Mouse (Mus musculus): ENCODE results near the gene Phldb2.

Gene Phldb2

DNA sequence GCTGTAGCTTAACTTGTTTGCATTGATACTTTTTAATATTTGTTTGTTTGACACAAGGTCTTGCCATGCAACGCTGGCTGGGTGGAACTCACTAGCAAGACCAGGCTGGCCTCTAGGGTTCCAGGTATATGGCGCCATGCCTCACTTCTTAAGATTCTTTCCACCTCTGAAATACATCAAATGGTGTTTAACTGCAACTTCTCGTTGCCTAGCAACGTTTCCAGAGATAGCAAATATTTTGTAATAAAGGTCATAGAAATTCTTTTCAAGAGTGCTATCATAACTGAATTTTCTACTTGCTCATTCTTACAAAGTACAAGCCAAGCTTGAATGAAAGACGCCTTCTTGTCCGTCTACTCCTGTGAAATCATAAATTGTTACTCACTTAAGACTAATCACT lies 165.7 kb downstream of the Phldb2 start:
- no peak for DNase-seq

DNA sequence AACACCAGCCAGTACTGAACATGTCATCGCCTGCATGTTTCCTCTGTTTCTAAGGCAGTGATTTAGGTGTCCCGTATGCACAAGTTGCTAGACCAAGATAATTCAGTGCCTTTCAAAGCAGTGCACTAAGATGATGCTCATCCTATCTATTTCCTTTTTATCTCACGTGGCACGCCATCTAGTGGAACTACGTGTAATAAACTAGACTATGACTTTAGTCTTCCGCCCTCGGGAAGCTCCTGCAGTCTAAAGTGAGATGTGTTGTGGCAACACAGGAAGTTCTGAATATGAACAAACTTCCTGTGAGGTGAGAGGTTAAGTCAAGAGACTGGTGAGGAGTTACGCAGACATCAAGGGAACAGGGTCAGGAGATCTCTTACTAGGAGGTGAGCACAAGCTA lies 166.8 kb downstream of the Phldb2 start:
- peak; percentile 30 for DNase-seq

DNA sequence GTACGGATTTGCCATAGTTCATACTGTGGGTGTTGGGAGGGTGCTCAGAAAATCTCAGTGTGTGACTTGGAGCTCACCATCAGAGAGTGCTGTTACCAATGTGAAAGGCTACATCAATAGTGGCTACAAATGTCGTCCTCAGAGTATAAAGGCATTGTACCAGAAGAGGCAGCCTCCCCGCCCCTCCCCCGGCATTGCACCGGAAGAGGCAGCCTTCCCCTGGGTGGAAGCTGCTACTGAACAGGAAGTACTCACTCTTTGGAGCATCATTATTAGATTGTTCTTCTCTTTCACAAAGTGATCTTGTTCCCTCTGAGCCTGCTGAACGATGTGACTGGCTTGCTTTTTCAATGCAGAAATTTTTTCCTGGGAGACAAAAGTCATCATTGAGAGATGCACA lies 173.4 kb downstream of the Phldb2 start:
- no peak for DNase-seq

DNA sequence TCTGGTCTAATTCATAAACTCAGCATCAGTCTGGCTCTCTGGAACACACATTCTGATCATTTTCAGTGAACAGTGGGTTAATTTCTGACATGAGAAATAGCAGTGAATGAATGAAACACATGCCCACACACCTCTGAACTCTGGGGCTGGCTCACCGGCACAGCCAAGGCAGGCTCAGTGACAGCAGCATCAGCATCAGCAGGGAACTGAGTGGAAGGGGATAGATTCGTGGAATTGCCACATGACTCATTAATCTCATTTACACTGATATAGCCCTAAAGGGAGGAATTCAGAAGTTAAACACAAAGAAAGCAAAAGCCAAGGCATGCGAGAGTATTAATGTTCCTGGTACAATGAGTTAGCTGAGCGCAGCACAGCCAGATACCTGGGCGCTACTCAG lies 178.6 kb downstream of the Phldb2 start:
- DNase-seq: no peak

DNA sequence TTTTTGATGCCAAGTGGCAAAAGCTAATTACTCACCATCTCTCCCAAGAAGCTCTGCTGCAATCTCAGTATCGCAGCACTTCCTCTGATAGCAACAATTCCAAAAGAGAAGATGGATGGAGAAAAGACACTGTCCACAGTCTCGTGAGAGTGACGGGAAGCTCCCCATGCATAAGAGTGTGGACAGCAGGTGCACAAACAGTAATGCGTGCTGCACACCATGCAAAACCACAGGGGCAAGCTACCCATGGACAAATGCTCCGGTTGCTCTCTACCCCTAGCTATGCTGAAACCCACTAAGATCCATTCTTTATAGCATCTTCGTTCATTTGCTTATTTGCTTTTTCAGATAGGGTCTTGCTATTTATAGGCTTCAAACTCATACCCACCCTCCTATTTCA lies 182.5 kb downstream of the Phldb2 start:
- no peak for DNase-seq

DNA sequence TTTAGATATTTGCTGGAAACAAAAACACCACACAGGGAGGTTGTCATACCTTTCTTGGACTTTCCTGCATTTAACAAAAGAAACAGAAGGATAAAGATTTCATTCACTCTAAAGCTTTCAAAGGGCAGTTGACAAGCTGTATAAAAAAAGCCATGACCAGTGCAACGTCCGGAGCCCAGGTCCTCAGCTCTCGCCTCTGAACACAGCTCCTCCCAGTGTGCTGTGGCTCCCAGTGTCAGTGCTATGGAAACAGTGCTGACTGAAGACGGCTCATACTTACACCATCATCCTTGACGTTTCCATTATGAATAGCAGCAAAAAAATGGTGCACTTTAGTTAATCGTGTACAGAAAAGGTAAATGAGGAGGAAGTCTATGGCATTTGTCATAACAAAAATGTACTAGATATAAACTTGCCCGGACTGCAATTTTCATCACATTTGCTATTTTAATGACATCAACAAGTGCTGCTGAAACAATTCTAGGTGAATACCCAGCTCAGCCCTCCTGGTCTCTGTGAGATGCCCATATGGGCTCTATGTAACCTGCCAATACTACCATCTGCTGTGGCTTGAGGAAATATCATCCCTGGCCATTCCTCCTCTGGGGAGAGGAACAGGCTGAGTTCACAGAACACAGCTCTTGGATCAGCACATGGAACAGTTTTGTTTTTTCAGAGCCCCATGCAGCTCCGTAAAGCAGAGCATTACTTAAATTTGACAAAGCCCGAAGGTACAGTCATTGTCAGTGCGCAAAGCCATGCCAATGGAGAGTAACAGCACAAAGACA lies 185.4 kb downstream of the Phldb2 start:
- peak; percentile 32 for DNase-seq

DNA sequence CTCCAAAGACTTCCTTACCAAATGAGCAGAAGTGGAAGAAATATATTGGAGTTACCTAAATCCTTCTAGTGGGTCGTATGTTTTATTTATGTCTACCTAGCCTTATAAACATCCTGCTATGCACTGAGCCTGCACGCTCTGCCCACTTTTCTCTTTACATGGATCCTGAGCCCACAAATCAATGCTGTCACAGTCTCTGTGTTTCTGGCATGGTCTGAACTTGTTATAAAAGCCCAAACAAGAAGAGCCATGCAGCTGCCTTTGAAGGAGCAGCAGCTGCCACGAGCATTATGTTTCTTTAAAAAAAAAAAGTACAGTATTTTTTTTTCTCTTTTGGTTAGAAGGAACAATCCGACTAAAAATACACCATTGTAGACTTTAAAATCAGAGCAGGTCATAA lies 186.0 kb downstream of the Phldb2 start:
- no peak for DNase-seq

DNA sequence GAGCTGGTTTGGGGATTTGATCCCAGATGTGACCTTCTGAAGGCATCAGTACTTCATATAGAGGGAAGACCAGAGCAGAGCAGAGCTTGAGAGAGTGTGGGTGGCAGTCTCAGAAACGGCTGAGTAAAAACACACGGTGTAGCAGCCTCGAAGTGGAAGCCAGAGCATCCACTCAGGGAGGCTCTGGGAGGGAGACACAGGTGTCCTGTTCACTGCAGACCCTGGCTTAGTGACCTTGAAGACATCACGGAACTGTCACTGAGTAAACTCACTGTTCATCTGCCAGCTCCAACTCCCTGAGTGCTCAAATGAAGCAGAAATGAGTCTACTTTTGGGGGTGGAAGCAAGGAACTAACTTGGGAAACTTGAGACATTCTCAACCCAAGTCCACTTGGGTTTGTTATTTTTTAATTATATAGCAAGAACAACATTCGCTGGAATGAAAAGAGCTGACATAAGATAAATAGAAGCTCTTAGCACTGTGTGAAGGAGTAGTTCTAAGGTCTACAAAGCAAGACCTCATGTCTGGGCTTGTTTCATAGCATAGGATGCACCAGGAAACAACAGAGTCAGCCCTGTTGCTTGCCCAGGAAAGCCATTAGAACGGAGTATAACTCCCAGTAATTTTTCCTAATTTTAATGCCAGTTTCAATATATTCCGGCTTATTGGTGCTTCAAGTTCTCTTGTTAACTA lies 187.4 kb downstream of the Phldb2 start:
- DNase-seq: no peak

DNA sequence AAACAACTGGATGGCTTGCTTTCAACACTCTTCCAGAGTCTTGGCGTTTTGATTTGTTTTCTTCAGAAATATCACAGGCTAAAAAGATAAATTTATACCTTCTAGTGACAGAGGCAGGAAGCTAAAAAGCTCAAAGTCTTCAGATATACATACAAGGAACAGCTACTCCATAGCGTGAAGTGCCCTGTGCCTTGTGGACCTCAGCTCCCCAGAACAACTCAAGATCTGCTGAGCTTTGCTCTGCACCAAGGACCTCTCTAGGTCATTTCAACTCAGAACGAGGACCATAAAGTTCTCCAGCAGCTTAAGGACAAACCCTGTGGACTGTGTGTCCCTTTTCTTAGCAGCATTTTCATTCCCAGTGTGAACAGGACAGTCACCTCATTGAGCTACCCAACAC lies 188.3 kb downstream of the Phldb2 start:
- DNase-seq: no peak

DNA sequence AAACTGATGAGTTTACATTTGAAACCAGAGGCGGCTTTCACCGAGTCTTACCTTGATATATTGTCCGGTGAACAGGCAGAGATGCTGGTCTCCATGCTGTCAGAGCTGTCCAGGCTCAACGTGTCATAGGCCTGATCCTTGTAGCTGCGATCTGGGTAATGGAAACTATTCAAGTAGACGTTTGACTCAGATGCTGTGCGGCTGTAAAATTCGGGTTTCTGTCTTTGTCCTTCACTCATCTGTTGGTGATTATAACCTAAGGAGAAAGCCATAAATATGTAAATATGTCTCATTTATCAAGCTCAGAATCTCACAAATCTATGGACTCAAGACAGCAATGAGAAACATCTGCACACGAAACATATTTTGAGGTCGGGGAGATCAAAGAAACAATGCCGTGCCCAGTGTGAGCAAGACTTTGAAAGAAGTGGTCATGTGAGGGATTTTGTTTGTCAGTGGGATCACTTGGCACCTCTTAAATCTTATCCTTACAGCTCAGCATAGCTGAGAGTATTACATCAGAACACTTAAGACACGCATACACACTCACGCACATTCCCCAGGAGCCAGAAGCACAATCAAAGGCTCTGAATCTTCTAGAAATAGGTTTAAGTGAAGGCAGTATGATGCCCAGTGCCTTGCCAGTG lies 190.4 kb downstream of the Phldb2 start:
- no peak for DNase-seq

DNA sequence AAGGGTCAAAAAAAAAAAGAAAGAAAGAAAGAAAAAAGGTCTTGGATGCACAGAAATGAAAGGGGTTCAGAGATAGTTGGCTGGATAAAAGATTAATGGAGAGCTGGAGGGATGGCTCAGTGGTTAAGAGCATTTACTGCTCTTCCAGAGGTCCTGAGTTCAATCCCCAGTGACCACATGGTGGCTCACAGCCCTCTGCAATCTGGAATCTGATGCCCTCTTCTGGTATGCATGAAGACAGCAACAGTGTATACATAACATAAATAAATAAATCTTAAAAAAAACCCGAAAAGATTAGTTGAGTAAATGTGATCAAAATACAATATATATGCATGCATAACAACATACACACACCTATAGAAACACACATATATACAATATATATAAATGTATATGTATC lies 192.0 kb downstream of the Phldb2 start:
- DNase-seq: no peak

DNA sequence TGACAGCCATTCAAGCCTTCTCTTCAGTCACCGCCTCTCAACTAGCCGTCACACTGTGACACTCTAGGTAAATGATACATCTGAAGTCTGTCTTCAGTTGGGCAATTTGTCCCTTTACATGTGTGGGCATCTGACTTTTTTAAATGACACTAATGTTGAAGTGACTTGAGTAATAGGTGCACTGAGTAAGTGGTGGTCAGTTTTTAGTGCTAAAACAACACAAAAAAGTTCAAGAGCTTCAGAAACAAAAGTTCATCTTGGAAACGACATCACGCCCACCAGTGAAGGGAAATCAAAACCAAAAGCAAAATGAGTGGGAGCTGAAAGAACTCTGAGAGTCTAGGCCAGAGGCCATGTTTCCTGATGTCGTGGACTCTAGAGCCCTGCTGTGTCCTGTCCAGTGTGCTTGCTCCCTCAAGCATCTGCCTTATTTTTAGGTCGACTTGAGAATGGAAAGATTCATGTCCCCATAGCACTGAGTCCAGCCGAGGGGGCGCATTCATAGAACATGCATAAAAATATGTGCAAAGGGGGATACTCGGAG lies 194.6 kb downstream of the Phldb2 start:
- DNase-seq: no peak

DNA sequence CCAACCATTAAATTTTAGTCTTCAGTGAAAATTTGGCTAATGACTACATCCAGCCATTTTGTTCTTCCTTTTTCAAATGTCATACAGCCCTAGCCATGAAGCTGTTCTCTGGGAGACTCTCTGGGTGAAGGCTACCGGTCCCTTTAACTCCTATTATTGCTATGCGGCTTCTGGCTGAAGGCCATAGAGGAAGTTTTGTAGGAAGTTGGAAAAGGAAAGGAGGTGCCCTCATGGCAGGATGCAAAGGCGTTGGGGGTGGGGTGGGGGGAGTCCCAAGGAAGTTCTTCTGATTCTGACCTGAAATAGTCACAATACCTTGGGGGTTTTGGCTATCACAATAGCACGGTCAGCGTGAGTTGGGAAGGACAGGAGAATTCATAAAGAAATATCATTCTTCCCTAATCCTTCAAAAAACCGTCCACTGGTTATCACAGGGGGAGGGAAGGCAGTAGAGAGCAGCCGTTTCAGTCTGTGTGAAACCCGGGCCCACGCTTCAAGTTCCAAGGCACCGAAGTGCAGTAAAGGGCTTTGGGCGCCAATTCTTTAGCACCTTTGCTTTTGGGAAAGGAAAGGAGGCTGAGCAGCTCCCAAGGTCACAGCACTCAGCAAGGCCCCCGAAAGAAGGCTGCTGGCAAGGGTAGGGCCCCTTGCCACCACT lies 195.8 kb downstream of the Phldb2 start:
- DNase-seq: peak; percentile 81

DNA sequence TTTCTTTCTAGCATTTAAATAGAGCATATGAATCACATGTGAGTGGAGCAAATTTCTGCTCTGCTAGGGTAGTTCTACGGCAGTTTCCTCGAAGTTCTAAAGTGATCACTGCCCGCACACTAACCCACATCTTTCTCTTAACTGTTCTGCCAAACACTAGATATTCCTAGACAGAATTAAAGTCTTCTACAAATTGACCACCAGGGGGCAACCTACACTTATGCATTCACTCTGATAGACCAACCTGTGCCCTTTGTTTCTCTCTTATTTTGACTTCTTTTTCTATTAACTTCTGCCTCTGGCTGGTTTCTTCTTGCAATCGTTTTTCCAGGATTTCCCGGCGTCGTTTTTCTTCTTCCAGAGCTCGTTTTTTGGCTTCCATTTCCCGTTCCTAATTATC lies 196.5 kb downstream of the Phldb2 start:
- DNase-seq: peak; percentile 50

DNA sequence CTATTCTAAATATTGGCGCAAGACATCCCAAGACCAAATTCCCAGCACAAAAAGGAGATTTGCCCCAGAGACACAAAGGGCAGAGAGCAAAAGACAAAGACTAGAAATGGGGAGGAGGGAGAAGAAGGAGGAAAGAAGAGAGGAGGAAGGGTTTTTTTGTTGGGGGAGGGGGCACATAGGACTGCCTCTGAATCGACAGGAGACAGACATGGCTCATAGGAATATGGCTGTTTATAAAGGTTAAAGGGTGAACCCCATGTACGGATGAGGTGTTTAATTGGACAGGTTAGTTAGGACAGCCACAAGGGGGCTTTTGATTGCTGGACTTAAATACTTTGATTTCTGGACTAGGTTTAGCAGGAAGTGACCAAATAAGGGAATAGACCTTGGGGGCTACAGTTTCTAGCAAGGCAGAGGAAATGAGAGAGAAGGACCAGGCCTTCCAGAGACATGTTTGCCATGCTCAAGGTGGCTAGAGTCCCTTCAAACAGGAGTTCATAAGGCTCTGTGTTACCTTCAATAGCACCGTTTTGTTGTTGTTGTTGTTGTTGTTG lies 209.7 kb downstream of the Phldb2 start:
- no peak for DNase-seq

DNA sequence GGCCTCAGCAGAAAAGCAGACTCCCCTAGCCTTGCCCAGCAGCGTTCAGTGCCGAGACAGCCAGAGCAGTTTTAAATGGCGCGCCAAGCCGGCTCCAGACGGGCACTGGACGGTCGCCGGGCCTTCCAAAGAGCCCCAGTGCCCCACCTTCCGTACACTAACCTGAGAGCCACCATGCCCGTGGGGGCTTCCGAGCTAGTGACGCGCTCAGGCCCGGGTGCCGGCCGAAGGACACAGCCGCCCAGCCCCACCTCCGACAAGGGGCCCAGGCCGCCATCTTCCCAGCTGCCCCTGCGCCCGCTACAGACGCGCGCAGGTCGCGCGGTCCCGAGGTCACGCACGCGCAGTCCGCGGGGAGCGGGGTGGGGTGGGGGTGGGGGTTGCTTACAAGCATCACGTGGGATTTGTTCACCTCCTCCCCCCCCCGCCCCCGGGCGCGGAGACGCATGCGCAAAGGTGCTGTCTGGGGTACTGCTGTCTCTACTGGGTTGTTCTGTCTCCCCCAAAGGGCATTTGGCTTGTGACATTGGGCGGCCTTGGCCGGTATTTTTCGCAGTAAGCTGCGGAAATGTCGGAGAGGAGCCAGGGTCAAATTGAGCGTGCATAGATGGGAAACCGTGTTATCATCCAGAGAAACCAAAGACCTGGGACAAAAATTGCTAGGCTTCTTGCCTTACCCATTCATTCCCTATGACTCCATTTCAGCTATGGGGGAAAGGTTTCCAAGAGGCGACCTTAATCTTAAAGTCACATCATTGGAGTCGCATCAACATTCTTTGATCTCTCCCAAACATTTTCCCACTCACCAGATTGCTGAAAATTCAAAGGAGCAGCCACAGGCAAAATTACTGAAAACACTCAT lies 210.6 kb downstream of the Phldb2 start, which contains the start of gene Abhd10:
TSS of gene Abhd10 (minus strand) at position 341 of the 862 bp plus-strand sequence.
- DNase-seq: peak; percentile 98

DNA sequence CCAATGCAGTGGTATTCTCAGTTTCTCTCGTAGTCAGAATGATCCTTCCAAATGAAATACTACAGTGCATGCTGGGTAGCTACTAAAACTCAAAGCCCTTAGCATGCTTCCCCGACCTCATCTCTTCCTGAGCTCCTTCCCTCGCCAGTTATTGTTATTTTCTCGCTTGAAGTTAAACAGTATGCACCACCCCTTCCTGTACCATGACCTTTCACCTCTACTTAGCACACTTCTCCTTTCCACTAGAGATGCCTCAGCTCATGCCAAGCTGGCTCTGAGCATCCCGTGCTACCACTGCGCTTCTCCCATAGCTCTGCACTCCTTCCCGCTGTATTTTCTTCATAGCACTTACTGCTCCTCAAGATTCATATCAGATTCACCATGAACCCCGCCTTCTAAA lies 215.5 kb downstream of the Phldb2 start:
- no peak for DNase-seq

DNA sequence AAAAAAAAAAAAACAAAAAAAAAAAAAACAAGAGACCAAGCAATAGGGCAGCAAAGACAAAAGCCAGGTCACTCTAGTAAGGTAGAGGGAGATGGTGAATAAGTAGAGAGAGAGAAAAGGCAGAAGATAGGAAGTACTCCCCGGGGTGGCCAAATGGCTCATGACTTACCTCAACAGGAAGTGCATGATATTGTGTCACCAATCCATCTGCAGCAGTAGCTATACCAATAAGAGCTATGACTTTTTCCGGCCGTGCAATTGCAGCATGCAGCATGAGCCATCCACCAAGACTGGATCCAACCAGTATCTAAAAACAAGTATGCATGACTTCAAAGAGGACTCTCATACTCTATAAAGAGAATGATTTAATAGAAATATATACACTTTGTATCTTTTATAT lies 216.7 kb downstream of the Phldb2 start:
- no peak for DNase-seq

DNA sequence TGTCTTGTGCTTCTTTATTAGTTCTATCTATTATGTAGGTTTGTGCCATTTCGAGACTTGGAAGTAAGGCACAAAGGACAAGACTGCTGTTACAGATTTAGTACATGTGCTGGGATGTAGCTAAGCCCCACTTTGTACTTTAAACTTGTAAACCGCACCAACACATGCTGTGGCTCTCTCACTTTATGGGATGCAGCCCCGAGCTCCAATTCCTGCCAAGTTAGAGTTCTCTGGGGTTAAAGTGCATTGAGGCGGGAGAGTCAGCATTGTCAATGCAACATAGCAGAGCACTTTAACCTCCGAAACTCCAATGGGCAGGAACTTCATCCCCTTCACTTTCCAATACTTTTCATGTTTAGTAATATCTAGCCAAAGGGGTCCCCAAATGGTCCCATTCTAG lies 224.2 kb downstream of the Phldb2 start:
- peak; percentile 32 for DNase-seq

DNA sequence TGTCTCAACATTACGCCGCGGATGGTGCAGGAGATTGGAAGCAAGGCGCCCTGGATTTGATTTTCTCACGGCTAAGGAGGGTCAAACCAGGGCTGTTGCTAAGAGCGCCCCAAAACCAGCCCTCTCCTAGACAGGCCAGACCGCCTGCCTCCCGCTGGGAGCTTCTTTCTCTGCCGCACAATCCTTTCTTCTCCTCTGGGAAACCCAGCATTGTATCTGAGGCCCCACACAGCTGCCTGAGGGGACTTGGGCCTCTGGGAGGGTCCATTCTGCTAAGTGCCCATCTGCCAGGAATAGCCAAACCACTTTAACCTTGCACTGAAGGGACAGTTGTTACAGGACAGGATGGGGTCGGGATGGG lies 228.7 kb downstream of the Phldb2 start:
- no peak for DNase-seq

DNA sequence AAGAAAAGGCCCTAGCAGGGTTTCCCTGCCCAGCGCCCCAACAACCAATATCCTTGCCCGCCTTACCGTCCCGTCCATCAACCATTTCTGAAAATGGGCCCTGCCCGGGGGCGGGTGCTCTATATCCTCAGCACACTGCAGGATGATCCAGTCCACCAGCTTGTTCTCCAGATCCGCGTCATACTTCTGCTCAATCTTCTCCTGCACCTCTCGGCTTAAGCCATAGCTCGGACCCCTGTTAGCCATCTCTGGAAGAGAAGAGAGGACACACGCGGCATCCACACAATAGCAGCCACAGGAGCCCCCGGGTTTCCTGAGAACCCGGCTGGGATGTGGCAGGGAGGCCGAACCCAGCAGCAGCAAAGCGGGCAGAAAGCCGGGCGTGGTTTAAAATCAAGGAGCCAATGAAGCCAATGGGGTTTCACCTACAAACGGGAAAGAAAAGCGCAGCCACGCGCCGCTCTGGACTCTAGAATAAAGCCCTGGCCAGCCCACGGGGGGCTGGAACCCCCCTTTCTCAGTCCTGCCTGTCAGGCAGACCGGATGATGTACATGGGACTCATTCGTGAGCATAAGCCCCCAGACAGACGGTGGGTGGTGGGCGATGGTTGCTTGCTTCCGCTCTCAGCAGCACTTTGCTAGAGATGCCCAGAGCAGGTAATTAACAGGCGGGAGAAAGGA lies 229.2 kb downstream of the Phldb2 start, which contains the start of gene Tagln3:
TSS of gene Tagln3 (minus strand) at position 548 of the 681 bp plus-strand sequence.
- DNase-seq: peak; percentile 40

All from kidney, postnatal 10 days (tissue).